Mouse (Mus musculus) liver, embryonic 13.5 days (tissue): ENCODE data around the gene Calhm5. TPM values are rescaled to one million over a fixed set of nuclear protein-coding genes. Genes with fewer than 3 reads are reported as not detected.

Source experiments
- ATAC-seq: fragments of 200-750 bp; cut with Nextera tagmentation; 2 replicates; pipeline ENCODE4 v1.8.0; 2017; ENCODE audit warnings: low read depth, mild to moderate bottlenecking, moderate number of reproducible peaks, moderate library complexity
- DNase-seq: peaks from one replicate; pipeline ENCODE4 v3.0.0; 2022
- H3K27ac ChIP-seq: fragments of 300-500 bp; sonication (generic); 2 replicates; pipeline ENCODE4 v1.5.1; 2015; ENCODE audit warnings: moderate library complexity, mild to moderate bottlenecking, inconsistent platforms
- H3K27me3 ChIP-seq: fragments of 300-500 bp; sonication (generic); 2 replicates; pipeline ENCODE4 v1.6.1; 2015; ENCODE audit warnings: mild to moderate bottlenecking, inconsistent platforms
- H3K36me3 ChIP-seq: fragments of 300-500 bp; sonication (generic); 2 replicates; pipeline ENCODE4 v1.6.1; 2015; ENCODE audit warnings: mild to moderate bottlenecking, inconsistent platforms
- H3K4me1 ChIP-seq: fragments of 300-500 bp; sonication (generic); replicated peaks from 2 replicates; pipeline ENCODE4 v1.6.1; 2015; ENCODE audit warnings: inconsistent platforms
- H3K4me2 ChIP-seq: fragments of 300-500 bp; sonication (generic); 2 replicates; pipeline ENCODE4 v1.6.1; 2015; ENCODE audit warnings: inconsistent platforms, mild to moderate bottlenecking, moderate library complexity
- H3K4me3 ChIP-seq: fragments of 300-500 bp; sonication (generic); replicated peaks from 2 replicates; pipeline ENCODE4 v1.5.1; 2015; ENCODE audit warnings: mild to moderate bottlenecking, inconsistent platforms
- H3K9ac ChIP-seq: fragments of 300-500 bp; sonication (generic); 2 replicates; pipeline ENCODE4 v1.6.1; 2015; ENCODE audit warnings: mild to moderate bottlenecking, inconsistent platforms
- H3K9me3 ChIP-seq: fragments of 300-500 bp; sonication (generic); replicated peaks from 2 replicates; pipeline ENCODE4 v1.6.1; 2016; ENCODE audit warnings: inconsistent platforms
- WGBS: fragments of 180-500 bp; shearing (Covaris S2); methylation state at CpG from one replicate; pipeline ENCODE4 v1.1.7; 2015; ENCODE audit not compliant: insufficient replicate concordance; 5-methylcytosine and 5-hydroxymethylcytosine counted together
- polyA plus RNA-seq: library from polyadenylated mRNA; unstranded; fragments of >200 nt; fragmentation: Nextera tagmentation; extraction: Ambion mirVana; gene quantifications from 2 replicates; pipeline ENCODE4 v1.2.1, GENCODE M21; 2015

Gene Calhm5
- polyA plus RNA-seq, 1 experiment from 2014 or later: 0.02 TPM

- ATAC-seq (no peak), DNase-seq (no peak)
- Histone ChIP-seq H3K9ac (no peak overlapping the region), H3K27me3 (no peaks in the 10 kb centered on the region), H3K4me1 (no peaks in the 10 kb centered on the region), H3K4me3 (no peak overlapping the region), H3K4me2 (no peak overlapping the region), H3K9me3 (no peaks in the 10 kb centered on the region), H3K36me3 (no peaks in the 10 kb centered on the region), H3K27ac (no peak overlapping the region)
- WGBS: 55% methylated on average over 5 of the region's 5 CpGs
Measured at GRCm38 (mm10) chr10:34070999-34071492, 25.3 kb downstream of the Calhm5 start.

GRCm38 (mm10) chr10:34069606-34070005 lies 26.7 kb downstream of the Calhm5 start:
- Histone ChIP-seq H3K9ac (no peak overlapping the region), H3K4me3 (no peak overlapping the region), H3K27me3 (no peaks in the 10 kb centered on the region), H3K36me3 (no peaks in the 10 kb centered on the region), H3K4me2 (no peak overlapping the region), H3K27ac (no peak overlapping the region), H3K4me1 (no peaks in the 10 kb centered on the region), H3K9me3 (no peaks in the 10 kb centered on the region)
- ATAC-seq (no peak), DNase-seq (no peak)
- WGBS: 31% methylated on average over 1 of the region's 1 CpGs

- no peaks in the 10 kb centered on the region for H3K4me1 ChIP-seq
- WGBS: 35% methylated on average over 3 of the region's 3 CpGs
- H3K36me3 ChIP-seq: no peaks in the 10 kb centered on the region
- H3K4me3 ChIP-seq: no peak overlapping the region
- no peaks in the 10 kb centered on the region for H3K27me3 ChIP-seq
- DNase-seq: no peak
- ATAC-seq: no peak
- no peaks in the 10 kb centered on the region for H3K9me3 ChIP-seq
- H3K4me2 ChIP-seq: no peak overlapping the region
- H3K27ac ChIP-seq: no peak overlapping the region
- no peak overlapping the region for H3K9ac ChIP-seq
Measured at GRCm38 (mm10) chr10:34066591-34066990, 29.7 kb downstream of the Calhm5 start.

GRCm38 (mm10) chr10:34053987-34054386 lies 42.3 kb downstream of the Calhm5 start:
- no peaks in the 10 kb centered on the region for H3K36me3 ChIP-seq
- no peak for ATAC-seq
- no peak overlapping the region for H3K4me3 ChIP-seq
- WGBS: 42% methylated on average over 2 of the region's 2 CpGs
- H3K27ac ChIP-seq: no peak overlapping the region
- no peaks in the 10 kb centered on the region for H3K4me1 ChIP-seq
- no peak overlapping the region for H3K9ac ChIP-seq
- DNase-seq: no peak
- no peak overlapping the region for H3K4me2 ChIP-seq
- no peaks in the 10 kb centered on the region for H3K9me3 ChIP-seq
- no peaks in the 10 kb centered on the region for H3K27me3 ChIP-seq

- no peaks in the 10 kb centered on the region for H3K36me3 ChIP-seq
- 63% methylated on average over 5 of the region's 5 CpGs for WGBS
- DNase-seq: no peak
- H3K27ac ChIP-seq: no peak within 1 kb of the TSS
- H3K9me3 ChIP-seq: no peaks in the 10 kb centered on the region
- no peaks in the 10 kb centered on the region for H3K4me1 ChIP-seq
- H3K4me3 ChIP-seq: no peak within 1 kb of the TSS
- ATAC-seq: no peak
- H3K4me2 ChIP-seq: no peak within 1 kb of the TSS
- no peak within 1 kb of the TSS for H3K9ac ChIP-seq
- no peaks in the 10 kb centered on the region for H3K27me3 ChIP-seq
Measured at GRCm38 (mm10) chr10:34044210-34044609, 52.1 kb downstream of the Calhm5 start, which contains the start of gene Calhm4. Calhm4 (minus strand) TSS chr10:34044310.

Other genes with a start within 250 kb of the Calhm5 start
- gene Sult3a1, start 238.8 kb downstream of the Calhm5 start, polyA plus RNA-seq: not detected in 2 replicates
- gene Rsph4a, start 191.4 kb downstream of the Calhm5 start, polyA plus RNA-seq: not detected in 2 replicates
- 7.8 and 9.3 TPM in 2 replicates for gene Zup1, start 145.2 kb downstream of the Calhm5 start, polyA plus RNA-seq
- 72.8 and 84.5 TPM in 2 replicates for gene Rwdd1, start 76.9 kb downstream of the Calhm5 start, polyA plus RNA-seq
- gene Trappc3l, start 58.9 kb downstream of the Calhm5 start, polyA plus RNA-seq: not detected in 2 replicates
- gene Calhm4, start 52.2 kb downstream of the Calhm5 start, polyA plus RNA-seq: not detected in 2 replicates
- gene Calhm6, start 31.5 kb upstream of the Calhm5 start, polyA plus RNA-seq: 1.4 and 1.6 TPM in 2 replicates
- gene Dse, start 111.2 kb upstream of the Calhm5 start, polyA plus RNA-seq: 6.0 and 7.9 TPM in 2 replicates
- 29.0 and 34.6 TPM in 2 replicates for gene Tspyl1, start 185.7 kb upstream of the Calhm5 start, polyA plus RNA-seq
- gene Tspyl4, start 200.9 kb upstream of the Calhm5 start, polyA plus RNA-seq: 0.82 and 0.99 TPM in 2 replicates